ENCODE assay signal across 8 mouse cellular contexts in the genomic region with DNA sequence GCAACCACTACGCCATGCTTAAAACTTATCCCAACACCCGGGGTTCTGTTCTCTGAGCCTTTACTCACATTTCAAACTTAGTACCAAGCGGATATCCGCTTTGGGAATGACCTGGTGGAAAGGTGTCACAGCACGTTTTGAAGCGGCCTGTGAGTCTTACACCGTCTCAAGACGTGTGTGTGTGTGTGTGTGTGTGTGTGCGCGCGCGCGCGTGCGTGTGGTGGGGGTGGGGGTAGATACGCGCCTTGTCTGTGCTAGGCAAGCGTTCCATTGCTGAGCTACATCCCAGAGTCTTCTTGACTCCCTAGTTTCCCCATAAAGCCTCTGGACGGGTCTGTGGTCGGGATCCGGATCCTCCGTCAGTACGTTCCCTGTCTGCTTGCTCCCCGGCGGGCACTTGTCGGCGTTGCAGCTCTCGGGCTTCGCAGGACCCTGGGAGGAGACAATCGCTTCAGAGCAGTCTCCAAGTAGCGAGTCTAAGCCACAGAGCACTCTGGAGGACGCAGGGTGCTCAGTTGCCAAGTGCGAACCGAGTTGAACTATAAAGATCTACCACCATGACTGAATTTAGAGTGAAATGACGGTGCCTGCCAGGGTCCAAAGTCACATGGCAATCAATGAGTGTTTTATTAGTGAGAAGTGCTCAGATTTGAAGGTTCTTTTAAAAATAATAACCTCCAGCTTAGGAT. TPM values are rescaled to one million over a fixed set of nuclear protein-coding genes. Genes with fewer than 3 reads are reported as not detected.
DNase-seq lines count a peak whose midpoint lies in the region; ATAC-seq and TF ChIP-seq lines count a peak whose summit lies in the region.

No protein-coding gene starts in this region.

- H3K27me3 ChIP-seq in Patski = no peaks in the 10 kb centered on the region
- H3K27me3 ChIP-seq in heart, embryonic 11.5 days (ENCODE audit: control insufficient read depth, insufficient read depth, low read length) = no peaks in the 10 kb centered on the region
- H3K27me3 ChIP-seq in kidney, embryonic 16.5 days (ENCODE audit: insufficient read depth, low read length) = no peaks in the 10 kb centered on the region
- no peaks in the 10 kb centered on the region for H3K27me3 ChIP-seq in liver, embryonic 16.5 days (ENCODE audit: control insufficient read depth, insufficient read depth, low read depth, low read length)
- no peaks in the 10 kb centered on the region for H3K27me3 ChIP-seq in neural tube, embryonic 13.5 days

- ATAC-seq in Patski = peak; percentile 5
- peak; percentile 20 for ATAC-seq in heart, embryonic 11.5 days (replicated peaks; ENCODE audit: insufficient number of reproducible peaks, low FRiP score, low TSS enrichment)
- ATAC-seq in kidney, embryonic 16.5 days (ENCODE audit: low FRiP score, low TSS enrichment) = peak; percentile 23
- peak; percentile 11; the same call in 1 of the 2 replicates for ATAC-seq in liver, embryonic 16.5 days (ENCODE audit: low read depth)
- peak; percentile 23 for ATAC-seq in neural tube, embryonic 13.5 days (ENCODE audit: low read depth)

- peak overlapping the region; percentile 64 for H3K4me3 ChIP-seq in cortical plate, adult 2 months (ENCODE audit: insufficient read depth, low read length)
- peak overlapping the region; percentile 82 for H3K4me3 ChIP-seq in heart, embryonic 11.5 days (ENCODE audit: low read depth, low read length)
- H3K4me3 ChIP-seq in kidney, embryonic 16.5 days (ENCODE audit: low read length) = peak overlapping the region; percentile 78
- peak overlapping the region; percentile 93 for H3K4me3 ChIP-seq in liver, embryonic 16.5 days (ENCODE audit: low read depth, low read length)
- peak overlapping the region; percentile 73 for H3K4me3 ChIP-seq in neural tube, embryonic 13.5 days

- H3K9ac ChIP-seq in heart, embryonic 11.5 days (ENCODE audit: low read depth, low read length) = peak overlapping the region; percentile 98
- H3K9ac ChIP-seq in kidney, embryonic 16.5 days (replicated peaks; ENCODE audit: low read length) = peak overlapping the region; percentile 96
- H3K9ac ChIP-seq in liver, embryonic 16.5 days (ENCODE audit: low read depth, low read length) = peak overlapping the region; percentile 95
- H3K9ac ChIP-seq in neural tube, embryonic 13.5 days = peak overlapping the region; percentile 91

- H3K27ac ChIP-seq in cortical plate, adult 2 months (ENCODE audit: insufficient read depth, low read length) = peak overlapping the region; percentile 93
- H3K27ac ChIP-seq in heart, embryonic 11.5 days (ENCODE audit: low read depth, low read length) = peak overlapping the region; percentile 100
- H3K27ac ChIP-seq in kidney, embryonic 16.5 days (ENCODE audit: low read length) = peak overlapping the region; percentile 100
- peak overlapping the region; percentile 99 for H3K27ac ChIP-seq in liver, embryonic 16.5 days (ENCODE audit: low read length)
- peak overlapping the region; percentile 100 for H3K27ac ChIP-seq in neural tube, embryonic 13.5 days (replicated peaks)

- 0 out of 2 replicates have a peak, but pooled peaks have one; percentile 20 for TF ChIP-seq POLR2A in cortical plate, adult 2 months (IDR thresholded peaks at IDR 0.05; ENCODE audit: extremely low read depth, insufficient read depth, low read length)

- peak overlapping the region; percentile 97 for H3K4me2 ChIP-seq in heart, embryonic 11.5 days
- H3K4me2 ChIP-seq in kidney, embryonic 16.5 days (replicated peaks; ENCODE audit: low read depth, low read length) = peak overlapping the region; percentile 98
- H3K4me2 ChIP-seq in liver, embryonic 16.5 days (ENCODE audit: low read depth, low read length) = peak overlapping the region; percentile 100
- H3K4me2 ChIP-seq in neural tube, embryonic 13.5 days = peak overlapping the region; percentile 97

- peaks cover 18% of the 10 kb centered on the region for H3K36me3 ChIP-seq in heart, embryonic 11.5 days (ENCODE audit: control insufficient read depth, insufficient read depth, low read length)
- peaks cover 21% of the 10 kb centered on the region for H3K36me3 ChIP-seq in kidney, embryonic 16.5 days (ENCODE audit: insufficient read depth, low read length)
- peaks cover 16% of the 10 kb centered on the region for H3K36me3 ChIP-seq in liver, embryonic 16.5 days (ENCODE audit: control insufficient read depth, insufficient read depth)
- peaks cover 25% of the 10 kb centered on the region for H3K36me3 ChIP-seq in neural tube, embryonic 13.5 days

- no peaks in the 10 kb centered on the region for H3K9me3 ChIP-seq in heart, embryonic 11.5 days (replicated peaks; ENCODE audit: control insufficient read depth, low read length)
- H3K9me3 ChIP-seq in kidney, embryonic 16.5 days (ENCODE audit: low read length) = no peaks in the 10 kb centered on the region
- H3K9me3 ChIP-seq in liver, embryonic 16.5 days (replicated peaks; ENCODE audit: control insufficient read depth, low read length) = no peaks in the 10 kb centered on the region
- no peaks in the 10 kb centered on the region for H3K9me3 ChIP-seq in neural tube, embryonic 13.5 days

- no peak for TF ChIP-seq CTCF in Patski (IDR thresholded peaks at IDR 0.05)
- TF ChIP-seq CTCF in cortical plate, adult 2 months (IDR thresholded peaks at IDR 0.05; ENCODE audit: extremely low read depth, insufficient read depth, low read length) = no peak

- under 1% methylated on average over 35 of the region's 35 CpGs for WGBS in heart, embryonic 11.5 days (ENCODE audit: insufficient replicate concordance)
- under 1% methylated on average over 35 of the region's 35 CpGs for WGBS in kidney, embryonic 16.5 days
- under 1% methylated on average over 35 of the region's 35 CpGs for WGBS in liver, embryonic 16.5 days (ENCODE audit: insufficient replicate concordance)
- 2% methylated on average over 35 of the region's 35 CpGs for WGBS in neural tube, embryonic 13.5 days

- peaks cover 7% of the 10 kb centered on the region for H3K4me1 ChIP-seq in cortical plate, adult 2 months (ENCODE audit: control insufficient read depth, insufficient read depth, low read length)
- peaks cover 29% of the 10 kb centered on the region for H3K4me1 ChIP-seq in heart, embryonic 11.5 days (ENCODE audit: control insufficient read depth, insufficient read depth, low read length)
- H3K4me1 ChIP-seq in kidney, embryonic 16.5 days (ENCODE audit: insufficient read depth, low read length) = peaks cover 36% of the 10 kb centered on the region
- peaks cover 44% of the 10 kb centered on the region for H3K4me1 ChIP-seq in liver, embryonic 16.5 days (ENCODE audit: control insufficient read depth, low read depth, low read length)
- H3K4me1 ChIP-seq in neural tube, embryonic 13.5 days (replicated peaks) = peaks cover 40% of the 10 kb centered on the region

- DNase-seq in 416B (ENCODE audit: low read depth) = peak; percentile 92
- DNase-seq in Patski (ENCODE audit: low read depth, low spot score) = no peak
- peak; percentile 78 to 79 for DNase-seq in thymus, postnatal 36 days

- POLR2A ChIA-PET in Patski (lab: Charles Lee) = interaction anchor here (0.7 to 4.0 kb wide), 5 partner anchors 11 to 427 kb away, joined by 3 to 22 read pairs (median 7); no protein-coding TSS in a partner anchor

- CTCF ChIA-PET in Patski (lab: Charles Lee) = interaction anchor here (1.5 to 2.0 kb wide), 3 partner anchors 12 to 58 kb away, joined by 4 to 6 read pairs (median 4); partner anchors contain the start of gene Ech1

- in situ Hi-C loops in Patski (cut with MboI; ENCODE audit: low pct_unique_long_range_greater_than_20kb) = no loop called here

RNA-seq across cellular contexts. Expression of gene Hnrnpl, which starts 1.2 kb away (rescaled TPM):
- polyA plus RNA-seq in Patski (2021) = 309 TPM
- polyA plus RNA-seq in cortical plate, adult 2 months (2012; rRNA removed) = 350 and 362 TPM in 2 replicates
- polyA plus RNA-seq in heart, embryonic 11.5 days (2014; fragmentation: Nextera tagmentation; extraction: Ambion mirVana) = 210 and 212 TPM in 2 replicates
- polyA plus RNA-seq in kidney, embryonic 16.5 days (2015; fragmentation: Nextera tagmentation; extraction: Ambion mirVana) = 204 and 224 TPM in 2 replicates
- polyA plus RNA-seq in liver, embryonic 16.5 days (2015; fragmentation: Nextera tagmentation; extraction: Ambion mirVana) = 69.0 and 80.7 TPM in 2 replicates
- 214 and 237 TPM in 2 replicates for polyA plus RNA-seq in neural tube, embryonic 13.5 days (2015; fragmentation: Nextera tagmentation; extraction: Ambion mirVana)

RNA-seq across cellular contexts. Expression of gene Ech1, which starts 15.5 kb away (rescaled TPM):
- polyA plus RNA-seq in Patski (2021) = 208 TPM
- polyA plus RNA-seq in cortical plate, adult 2 months (2012; rRNA removed) = 90.4 and 92.9 TPM in 2 replicates
- 139 and 149 TPM in 2 replicates for polyA plus RNA-seq in heart, embryonic 11.5 days (2014; fragmentation: Nextera tagmentation; extraction: Ambion mirVana)
- polyA plus RNA-seq in kidney, embryonic 16.5 days (2015; fragmentation: Nextera tagmentation; extraction: Ambion mirVana) = 198 and 214 TPM in 2 replicates
- polyA plus RNA-seq in liver, embryonic 16.5 days (2015; fragmentation: Nextera tagmentation; extraction: Ambion mirVana) = 172 and 201 TPM in 2 replicates
- 88.7 and 98.1 TPM in 2 replicates for polyA plus RNA-seq in neural tube, embryonic 13.5 days (2015; fragmentation: Nextera tagmentation; extraction: Ambion mirVana)

RNA-seq across cellular contexts. Expression of gene Rinl, which starts 20.8 kb away (rescaled TPM):
- 2.6 TPM for polyA plus RNA-seq in Patski (2021)
- polyA plus RNA-seq in cortical plate, adult 2 months (2012; rRNA removed) = 2.3 and 2.4 TPM in 2 replicates
- polyA plus RNA-seq in heart, embryonic 11.5 days (2014; fragmentation: Nextera tagmentation; extraction: Ambion mirVana) = 2.4 and 2.5 TPM in 2 replicates
- polyA plus RNA-seq in kidney, embryonic 16.5 days (2015; fragmentation: Nextera tagmentation; extraction: Ambion mirVana) = 7.0 and 7.7 TPM in 2 replicates
- polyA plus RNA-seq in liver, embryonic 16.5 days (2015; fragmentation: Nextera tagmentation; extraction: Ambion mirVana) = 8.1 and 8.7 TPM in 2 replicates
- 1.7 and 2.6 TPM in 2 replicates for polyA plus RNA-seq in neural tube, embryonic 13.5 days (2015; fragmentation: Nextera tagmentation; extraction: Ambion mirVana)

RNA-seq across cellular contexts. Expression of gene Lgals4, which starts 24.1 kb away (rescaled TPM):
- polyA plus RNA-seq in Patski (2021) = 4.1 TPM
- polyA plus RNA-seq in cortical plate, adult 2 months (2012; rRNA removed) = 8.2 and 9.5 TPM in 2 replicates
- 2.2 and 3.9 TPM in 2 replicates for polyA plus RNA-seq in heart, embryonic 11.5 days (2014; fragmentation: Nextera tagmentation; extraction: Ambion mirVana)
- polyA plus RNA-seq in kidney, embryonic 16.5 days (2015; fragmentation: Nextera tagmentation; extraction: Ambion mirVana) = 10.8 and 12.8 TPM in 2 replicates
- 6.2 and 22.3 TPM in 2 replicates for polyA plus RNA-seq in liver, embryonic 16.5 days (2015; fragmentation: Nextera tagmentation; extraction: Ambion mirVana)
- polyA plus RNA-seq in neural tube, embryonic 13.5 days (2015; fragmentation: Nextera tagmentation; extraction: Ambion mirVana) = 5.0 and 6.2 TPM in 2 replicates

RNA-seq across cellular contexts. Expression of gene Nfkbib, which starts 42.2 kb away (rescaled TPM):
- polyA plus RNA-seq in Patski (2021) = 37.2 TPM
- polyA plus RNA-seq in cortical plate, adult 2 months (2012; rRNA removed) = 34.0 and 36.4 TPM in 2 replicates
- polyA plus RNA-seq in heart, embryonic 11.5 days (2014; fragmentation: Nextera tagmentation; extraction: Ambion mirVana) = 34.7 and 38.0 TPM in 2 replicates
- 48.5 and 53.2 TPM in 2 replicates for polyA plus RNA-seq in kidney, embryonic 16.5 days (2015; fragmentation: Nextera tagmentation; extraction: Ambion mirVana)
- 29.3 TPM in 2 replicates for polyA plus RNA-seq in liver, embryonic 16.5 days (2015; fragmentation: Nextera tagmentation; extraction: Ambion mirVana)
- 63.4 and 67.7 TPM in 2 replicates for polyA plus RNA-seq in neural tube, embryonic 13.5 days (2015; fragmentation: Nextera tagmentation; extraction: Ambion mirVana)
